Mouse (Mus musculus) adrenal gland, postnatal 0 days (tissue): ENCODE measurements around the gene Sp1. TPM values are rescaled to one million over a fixed set of nuclear protein-coding genes. Genes with fewer than 3 reads are reported as not detected.

Source experiments
- polyA plus RNA-seq: library from polyadenylated mRNA; unstranded; fragments of >200 nt; fragmentation: Nextera tagmentation; extraction: Ambion mirVana; gene quantifications from 2 replicates; pipeline ENCODE4 v1.2.1, GENCODE M21; 2015

Gene Sp1
- polyA plus RNA-seq: 3.7 and 3.8 TPM in 2 replicates

GRCm38 (mm10) chr15:102405489-102406195 lies at the start of gene Sp1:
TSS of gene Sp1 (plus strand) at chr15:102406143.

GRCm38 (mm10) chr15:102366733-102367344 lies 39.1 kb upstream of the Sp1 start, which contains the start of gene Sp7:
TSS of gene Sp7 (minus strand) at chr15:102367182.

GRCm38 (mm10) chr15:102445146-102445545 lies 39.2 kb downstream of the Sp1 start, which contains the start of gene Amhr2:
TSS of gene Amhr2 (plus strand) at chr15:102445367.

GRCm38 (mm10) chr15:102458904-102459317 lies 53.0 kb downstream of the Sp1 start, which contains the start of gene Prr13:
TSS of gene Prr13 (plus strand) at chr15:102459028.

GRCm38 (mm10) chr15:102470183-102470604 lies 64.3 kb downstream of the Sp1 start, which contains the start of gene Pcbp2:
TSS of gene Pcbp2 (plus strand) at chr15:102470539.

Other genes starting within 250 kb of the Sp1 start
- 24.1 and 32.2 TPM in 2 replicates for gene Zfp740, start 202.9 kb upstream of the Sp1 start, polyA plus RNA-seq
- gene Csad, start 201.4 kb upstream of the Sp1 start, polyA plus RNA-seq: 66.5 and 80.5 TPM in 2 replicates
- 0.90 and 2.7 TPM in 2 replicates for gene Itgb7, start 174.2 kb upstream of the Sp1 start, polyA plus RNA-seq
- 16.1 and 19.9 TPM in 2 replicates for gene Rarg, start 148.6 kb upstream of the Sp1 start, polyA plus RNA-seq
- 0.19 and 0.49 TPM in 2 replicates for gene Gm9918, start 135.6 kb upstream of the Sp1 start, polyA plus RNA-seq
- 42.8 and 60.8 TPM in 2 replicates for gene Mfsd5, start 126.7 kb upstream of the Sp1 start, polyA plus RNA-seq
- 4.3 and 4.6 TPM in 2 replicates for gene Espl1, start 109.9 kb upstream of the Sp1 start, polyA plus RNA-seq
- 557 and 831 TPM in 2 replicates for gene Pfdn5, start 80.0 kb upstream of the Sp1 start, polyA plus RNA-seq
- gene Myg1, start 74.4 kb upstream of the Sp1 start, polyA plus RNA-seq: 70.0 and 81.2 TPM in 2 replicates
- gene Aaas, start 55.4 kb upstream of the Sp1 start, polyA plus RNA-seq: 20.1 and 31.7 TPM in 2 replicates
- 0.10 and 0.27 TPM in 2 replicates for gene Sp7, start 39.0 kb upstream of the Sp1 start, polyA plus RNA-seq
- 1.2 and 2.9 TPM in 2 replicates for gene Amhr2, start 39.2 kb downstream of the Sp1 start, polyA plus RNA-seq
- 115 and 172 TPM in 2 replicates for gene Prr13, start 52.9 kb downstream of the Sp1 start, polyA plus RNA-seq
- gene Pcbp2, start 64.4 kb downstream of the Sp1 start, polyA plus RNA-seq: 120 and 135 TPM in 2 replicates
- gene Gm10337, start 97.6 kb downstream of the Sp1 start, polyA plus RNA-seq: 5.6 and 8.0 TPM in 2 replicates
- gene Map3k12, start 110.9 kb downstream of the Sp1 start, polyA plus RNA-seq: 9.7 and 11.3 TPM in 2 replicates
- 33.9 and 41.3 TPM in 2 replicates for gene Tarbp2, start 112.0 kb downstream of the Sp1 start, polyA plus RNA-seq
- 1.3 TPM in 2 replicates for gene Npff, start 118.8 kb downstream of the Sp1 start, polyA plus RNA-seq
- 0.62 TPM in 1 of 2 replicates, not detected in the other for gene Gm28047, start 218.9 kb downstream of the Sp1 start, polyA plus RNA-seq
- gene Atf7, start 219.3 kb downstream of the Sp1 start, polyA plus RNA-seq: 19.3 and 20.7 TPM in 2 replicates